Mouse (Mus musculus): ENCODE data around the gene Junb.

DNA sequence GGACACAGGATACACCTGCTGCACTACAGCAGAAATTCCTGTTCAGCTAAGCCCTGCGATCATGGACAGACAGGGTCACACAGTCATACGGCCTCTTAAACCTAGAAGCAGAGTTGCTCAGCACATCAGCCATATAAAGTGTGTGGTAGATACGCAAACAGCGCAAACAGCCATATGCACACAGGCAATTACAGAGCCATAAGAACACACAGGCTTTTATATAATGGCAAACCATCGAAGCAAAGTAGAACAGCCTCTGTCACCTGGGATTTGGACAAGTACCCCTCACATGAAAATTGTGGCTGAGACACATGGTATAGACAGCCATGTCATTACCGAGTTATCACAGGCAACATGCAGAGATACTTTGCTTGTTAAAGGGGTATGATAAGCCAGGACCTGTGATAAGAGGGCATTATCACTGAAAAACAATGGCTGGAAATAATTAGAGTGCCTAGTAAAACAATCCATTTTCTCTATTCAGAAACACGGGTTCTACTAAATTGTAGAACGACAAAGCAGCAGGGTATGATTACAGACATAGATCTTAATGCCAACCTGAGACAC is 7.9 kb upstream of the Junb start:
- TF ChIP-seq CTCF (IDR thresholded peaks at IDR 0.05; ENCODE audit: insufficient read depth, low read length) (no peak), POLR2A (IDR thresholded peaks at IDR 0.05; ENCODE audit: borderline replicate concordance, extremely low read depth, low read depth, low read length) (no peak)

Measured in lung, adult 2 months (tissue).